Mouse (Mus musculus) cortical plate, adult 2 months (tissue): ENCODE measurements around the gene D930007J09Rik.

Experiments
- CTCF ChIP-seq: fragments of 200-500 bp; IDR thresholded peaks from 2 replicates; pipeline ENCODE4 v1.5.1; 2011; ENCODE audit warnings: mild to moderate bottlenecking, control low read depth, low read length; ENCODE audit not compliant: insufficient read depth; ENCODE audit errors: extremely low read depth
- POLR2A ChIP-seq: fragments of 200-500 bp; IDR thresholded peaks from 2 replicates; pipeline ENCODE4 v1.6.1; 2011; ENCODE audit warnings: mild to moderate bottlenecking, low read length, control low read depth; ENCODE audit not compliant: insufficient read depth; ENCODE audit errors: extremely low read depth

- TF ChIP-seq POLR2A (no peak), CTCF (no peak)
Measured at GRCm38 (mm10) chr13:32778861-32779260, 23.8 kb downstream of the D930007J09Rik start.
